ENCODE assay signal across 8 mouse cellular contexts in genomic region chr4:26345080-26345479, GRCm38 (mm10). TPM values are rescaled to one million over a fixed set of nuclear protein-coding genes. Genes with fewer than 3 reads are reported as not detected.
DNase-seq lines count a peak whose midpoint lies in the region; ATAC-seq and TF ChIP-seq lines count a peak whose summit lies in the region.
"Had no signal": no experiment of that assay in that cellular context is flagged by ENCODE, and none has a peak within 500 bp of the region (broad histone marks: within the 10 kb centered on the region; RNA-seq: fewer than 3 reads in every experiment).

No protein-coding gene starts in this region.

- H3K4me3 ChIP-seq in liver, adult 2 months (ENCODE audit: insufficient read depth, low read depth, low read length) = no peak overlapping the region
- H3K4me3 ChIP-seq in forebrain, embryonic 12.5 days (replicated peaks) = peak overlapping the region; percentile 10; the same call in 1 of the 2 replicates
- H3K4me3 ChIP-seq in midbrain, postnatal 0 days (ENCODE audit: low read depth, low read length) = no peak overlapping the region

- no peak for ATAC-seq in forebrain, embryonic 12.5 days (ENCODE audit: low FRiP score)
- no peak for ATAC-seq in midbrain, postnatal 0 days (ENCODE audit: low FRiP score)

- no peak for TF ChIP-seq CTCF in liver, adult 2 months (IDR thresholded peaks at IDR 0.05; ENCODE audit: low read depth, low read length)
- no peak for TF ChIP-seq CTCF in midbrain, postnatal 0 days (IDR thresholded peaks at IDR 0.05)

- H3K36me3 ChIP-seq in liver, adult 2 months (ENCODE audit: control insufficient read depth, insufficient read depth, low read length) = peaks cover 5% of the 10 kb centered on the region; the same call in 1 of the 2 replicates
- no peaks in the 10 kb centered on the region for H3K36me3 ChIP-seq in forebrain, embryonic 12.5 days (replicated peaks)
- no peaks in the 10 kb centered on the region for H3K36me3 ChIP-seq in midbrain, postnatal 0 days (ENCODE audit: insufficient read depth, low read length)

- no peak overlapping the region for H3K9ac ChIP-seq in liver, adult 2 months (ENCODE audit: low read depth, low read length)
- no peak overlapping the region for H3K9ac ChIP-seq in forebrain, embryonic 12.5 days
- H3K9ac ChIP-seq in midbrain, postnatal 0 days (replicated peaks; ENCODE audit: low read length, poor library complexity, severe bottlenecking) = no peak overlapping the region

- H3K27ac ChIP-seq in liver, adult 2 months (replicated peaks; ENCODE audit: insufficient read depth, low read depth, low read length) = no peak overlapping the region
- no peak overlapping the region for H3K27ac ChIP-seq in forebrain, embryonic 12.5 days
- H3K27ac ChIP-seq in midbrain, postnatal 0 days (ENCODE audit: low read depth, low read length) = no peak overlapping the region

- H3K27me3 ChIP-seq in liver, adult 2 months (ENCODE audit: control insufficient read depth, insufficient read depth, low read length) = no peaks in the 10 kb centered on the region
- no peaks in the 10 kb centered on the region for H3K27me3 ChIP-seq in forebrain, embryonic 12.5 days
- H3K27me3 ChIP-seq in midbrain, postnatal 0 days (ENCODE audit: insufficient read depth, low read length) = no peaks in the 10 kb centered on the region

- peak; percentile 12 for DNase-seq in liver, adult 2 months (ENCODE audit: extremely low read depth, low read depth, low spot score)
- no peak for DNase-seq in liver
- DNase-seq in induced T-regulatory cell, adult 2 months (ENCODE audit: low read depth) = peak; percentile 21
- DNase-seq in midbrain, postnatal 0 days (ENCODE audit: low spot score) = no peak
- DNase-seq in cerebellum, adult 9-10 months = no peak
- no peak for DNase-seq in ovary, postnatal 14 days (ENCODE audit: low spot score)
- DNase-seq: right cerebral cortex, adult 18-20 months had no signal

- no peaks in the 10 kb centered on the region for H3K9me3 ChIP-seq in forebrain, embryonic 12.5 days
- H3K9me3 ChIP-seq in midbrain, postnatal 0 days (ENCODE audit: low read length) = no peaks in the 10 kb centered on the region

- peaks cover 11% of the 10 kb centered on the region; the same call in 1 of the 2 replicates for H3K79me2 ChIP-seq in liver, adult 2 months (ENCODE audit: control insufficient read depth, insufficient read depth, low read length)

- TF ChIP-seq POLR2A in liver, adult 2 months (IDR thresholded peaks at IDR 0.05; ENCODE audit: extremely low read depth, insufficient read depth, low read length) = no peak

- peak overlapping the region; percentile 59 for H3K4me2 ChIP-seq in forebrain, embryonic 12.5 days
- H3K4me2 ChIP-seq in midbrain, postnatal 0 days (ENCODE audit: low read depth, low read length, poor library complexity, severe bottlenecking) = peak overlapping the region; percentile 27; the same call in 1 of the 2 replicates

- H3K4me1 ChIP-seq in liver, adult 2 months (ENCODE audit: control insufficient read depth, insufficient read depth, low read length) = peaks cover 2% of the 10 kb centered on the region; the same call in 1 of the 2 replicates
- H3K4me1 ChIP-seq in forebrain, embryonic 12.5 days = peaks cover 8% of the 10 kb centered on the region
- H3K4me1 ChIP-seq in midbrain, postnatal 0 days (ENCODE audit: insufficient read depth, low read length) = no peaks in the 10 kb centered on the region

- 68% methylated on average over 3 of the region's 3 CpGs for WGBS in liver, adult 2 months
- 64% methylated on average over 3 of the region's 3 CpGs for WGBS in forebrain, embryonic 12.5 days
- WGBS in midbrain, postnatal 0 days = 66% methylated on average over 3 of the region's 3 CpGs

RNA-seq across cellular contexts. Expression of gene Manea, which starts 1.6 kb away (rescaled TPM):
- total RNA-seq in liver, adult 2 months (2014; rRNA removed) = 20.0 and 22.8 TPM in 2 replicates
- polyA plus RNA-seq in liver, adult 2 months (2012; rRNA removed) = 6.2 and 9.3 TPM in 2 replicates
- 20.4 and 20.5 TPM in 2 replicates for polyA plus RNA-seq in forebrain, embryonic 12.5 days (2016; fragmentation: Nextera tagmentation; extraction: Ambion mirVana)
- 26.1 and 26.9 TPM in 2 replicates for total RNA-seq in midbrain, postnatal 0 days (2014; rRNA removed)
- polyA plus RNA-seq in midbrain, postnatal 0 days (2015; fragmentation: Nextera tagmentation; extraction: Ambion mirVana) = 10.6 and 10.7 TPM in 2 replicates

Comparison
In these comparisons a context has a peak if more than half of its experiments do, and no peak if none do; other contexts are left out.
1. DNase-seq: peak in liver, adult 2 months (single experiment) and induced T-regulatory cell, adult 2 months (single experiment); none in liver (single experiment), midbrain, postnatal 0 days (single experiment), cerebellum, adult 9-10 months (single experiment) and ovary, postnatal 14 days (single experiment).